Mouse (Mus musculus): ENCODE results near the gene Snap91. TPM values are rescaled to one million over a fixed set of nuclear protein-coding genes. Genes with fewer than 3 reads are reported as not detected.

Gene Snap91
- polyA plus RNA-seq, 1 experiment from 2014 or later: 23.5 TPM

DNA sequence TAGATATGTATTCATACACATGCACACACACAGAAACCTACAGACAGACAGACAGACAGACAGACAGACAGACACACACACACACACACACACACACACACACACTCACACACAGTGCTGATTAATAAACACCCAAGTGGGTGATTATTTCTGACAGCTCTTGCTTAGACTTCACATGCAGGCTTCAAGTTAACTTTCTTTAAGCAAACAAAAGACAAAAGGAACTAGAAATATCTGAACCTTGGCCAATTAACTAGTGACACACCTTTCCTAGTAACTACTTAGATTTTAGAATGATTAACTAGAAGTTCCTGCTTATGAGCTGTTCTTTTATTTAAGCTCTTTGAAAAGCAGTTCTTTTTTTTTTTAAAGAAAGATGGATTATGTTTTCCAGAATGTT lies 146.1 kb downstream of the Snap91 start:
- no peaks in the 10 kb centered on the region for H3K27me3 ChIP-seq (ENCODE audit: control insufficient read depth, insufficient read depth, low read length)
- H3K36me3 ChIP-seq (ENCODE audit: control insufficient read depth, insufficient read depth, low read length): no peaks in the 10 kb centered on the region

GRCm38 (mm10) chr9:86729811-86730210 lies 150.6 kb downstream of the Snap91 start:
- Histone ChIP-seq H3K4me2 (no peak overlapping the region), H3K4me3 (ENCODE audit: low read depth, low read length) (no peak overlapping the region), H3K9ac (ENCODE audit: low read depth, low read length) (no peak overlapping the region), H3K27me3 (ENCODE audit: control insufficient read depth, insufficient read depth, low read length) (no peaks in the 10 kb centered on the region), H3K27ac (ENCODE audit: low read depth, low read length) (no peak overlapping the region), H3K4me1 (ENCODE audit: control insufficient read depth, insufficient read depth, low read length) (peaks cover 2% of the 10 kb centered on the region; the same call in 1 of the 2 replicates), H3K9me3 (replicated peaks; ENCODE audit: control insufficient read depth, low read length) (no peaks in the 10 kb centered on the region), H3K36me3 (ENCODE audit: control insufficient read depth, insufficient read depth, low read length) (no peaks in the 10 kb centered on the region)
- WGBS (ENCODE audit: insufficient replicate concordance): 86% methylated on average over 3 of the region's 3 CpGs
- ATAC-seq (replicated peaks; ENCODE audit: insufficient number of reproducible peaks, low FRiP score, low TSS enrichment): no peak

More for the DNA sequence above, 146.1 kb downstream of the Snap91 start:
- no peak overlapping the region for H3K4me3 ChIP-seq (ENCODE audit: low read depth, low read length)
- ATAC-seq (replicated peaks; ENCODE audit: insufficient number of reproducible peaks, low FRiP score, low TSS enrichment): no peak
- no peak overlapping the region for H3K4me2 ChIP-seq
- H3K4me1 ChIP-seq (ENCODE audit: control insufficient read depth, insufficient read depth, low read length): peaks cover 5% of the 10 kb centered on the region; the same call in 1 of the 2 replicates
- no peak overlapping the region for H3K9ac ChIP-seq (ENCODE audit: low read depth, low read length)
- H3K27ac ChIP-seq (ENCODE audit: low read depth, low read length): no peak overlapping the region
- H3K9me3 ChIP-seq (replicated peaks; ENCODE audit: control insufficient read depth, low read length): no peaks in the 10 kb centered on the region

- Histone ChIP-seq H3K4me2 (no peak overlapping the region), H3K9me3 (replicated peaks; ENCODE audit: control insufficient read depth, low read length) (no peaks in the 10 kb centered on the region), H3K36me3 (ENCODE audit: control insufficient read depth, insufficient read depth, low read length) (no peaks in the 10 kb centered on the region), H3K4me3 (ENCODE audit: low read depth, low read length) (no peak overlapping the region), H3K27ac (ENCODE audit: low read depth, low read length) (no peak overlapping the region), H3K27me3 (ENCODE audit: control insufficient read depth, insufficient read depth, low read length) (no peaks in the 10 kb centered on the region), H3K4me1 (ENCODE audit: control insufficient read depth, insufficient read depth, low read length) (peaks cover 2% of the 10 kb centered on the region; the same call in 1 of the 2 replicates), H3K9ac (ENCODE audit: low read depth, low read length) (no peak overlapping the region)
- ATAC-seq (replicated peaks; ENCODE audit: insufficient number of reproducible peaks, low FRiP score, low TSS enrichment): no peak
- 47% methylated on average over 1 of the region's 1 CpGs for WGBS (ENCODE audit: insufficient replicate concordance)
These were observed 151.4 kb downstream of the Snap91 start for GRCm38 (mm10) chr9:86729084-86729483.

- Histone ChIP-seq H3K4me2 (no peak overlapping the region), H3K36me3 (ENCODE audit: control insufficient read depth, insufficient read depth, low read length) (no peaks in the 10 kb centered on the region), H3K27me3 (ENCODE audit: control insufficient read depth, insufficient read depth, low read length) (no peaks in the 10 kb centered on the region), H3K4me1 (ENCODE audit: control insufficient read depth, insufficient read depth, low read length) (peaks cover 2% of the 10 kb centered on the region; the same call in 1 of the 2 replicates), H3K4me3 (ENCODE audit: low read depth, low read length) (no peak overlapping the region), H3K9me3 (replicated peaks; ENCODE audit: control insufficient read depth, low read length) (no peaks in the 10 kb centered on the region), H3K27ac (ENCODE audit: low read depth, low read length) (no peak overlapping the region), H3K9ac (ENCODE audit: low read depth, low read length) (no peak overlapping the region)
- 65% methylated on average over 10 of the region's 10 CpGs for WGBS (ENCODE audit: insufficient replicate concordance)
- ATAC-seq (replicated peaks; ENCODE audit: insufficient number of reproducible peaks, low FRiP score, low TSS enrichment): no peak
These were observed 152.1 kb downstream of the Snap91 start for GRCm38 (mm10) chr9:86728214-86728814.

GRCm38 (mm10) chr9:86726381-86726720 lies 154.1 kb downstream of the Snap91 start:
- H3K27me3 ChIP-seq (ENCODE audit: control insufficient read depth, insufficient read depth, low read length): no peaks in the 10 kb centered on the region
- 82% methylated on average over 5 of the region's 5 CpGs for WGBS (ENCODE audit: insufficient replicate concordance)
- no peak overlapping the region for H3K4me3 ChIP-seq (ENCODE audit: low read depth, low read length)
- no peaks in the 10 kb centered on the region for H3K9me3 ChIP-seq (replicated peaks; ENCODE audit: control insufficient read depth, low read length)
- H3K4me1 ChIP-seq (ENCODE audit: control insufficient read depth, insufficient read depth, low read length): peaks cover 2% of the 10 kb centered on the region; the same call in 1 of the 2 replicates
- H3K9ac ChIP-seq (ENCODE audit: low read depth, low read length): no peak overlapping the region
- no peak overlapping the region for H3K4me2 ChIP-seq
- no peak for ATAC-seq (replicated peaks; ENCODE audit: insufficient number of reproducible peaks, low FRiP score, low TSS enrichment)
- H3K27ac ChIP-seq (ENCODE audit: low read depth, low read length): no peak overlapping the region
- no peaks in the 10 kb centered on the region for H3K36me3 ChIP-seq (ENCODE audit: control insufficient read depth, insufficient read depth, low read length)

DNA sequence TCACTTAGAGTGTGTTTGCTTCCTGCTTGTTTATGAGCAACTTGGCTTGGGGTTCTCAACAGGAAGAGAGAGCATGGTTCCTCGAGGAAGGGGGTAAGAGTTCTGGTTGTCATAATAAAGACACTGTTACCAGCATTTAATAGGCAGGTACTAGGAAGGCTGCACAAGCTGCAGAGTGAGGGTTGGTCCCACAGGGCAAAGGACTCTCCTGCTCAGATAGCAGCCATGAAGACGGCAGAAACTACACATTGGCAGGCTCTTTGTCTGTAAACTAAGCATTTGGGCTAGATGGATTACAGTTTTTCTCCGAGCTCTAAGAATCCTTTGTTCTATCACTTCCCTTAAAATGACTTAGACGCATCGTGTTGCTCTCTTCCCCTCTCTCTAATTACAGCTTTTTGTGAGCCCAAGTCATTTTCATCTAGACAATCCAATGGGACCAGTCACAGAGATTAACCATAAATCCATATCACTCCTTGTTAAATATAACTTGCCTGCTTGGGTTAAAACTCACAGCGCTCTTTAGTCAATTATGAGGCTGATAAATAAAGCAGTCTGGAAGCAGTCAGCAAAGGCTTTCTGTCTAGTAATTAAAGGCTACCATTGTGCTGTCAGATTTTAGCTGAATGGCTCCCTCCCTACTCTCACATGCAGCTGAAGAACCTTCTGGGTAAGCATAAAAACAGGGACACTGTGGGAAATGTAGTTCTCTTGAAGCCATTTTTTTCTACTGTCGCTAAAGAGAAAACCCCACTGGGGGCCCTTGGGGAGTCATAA lies 154.7 kb downstream of the Snap91 start:
- Histone ChIP-seq H3K9me3 (replicated peaks; ENCODE audit: control insufficient read depth, low read length) (no peaks in the 10 kb centered on the region), H3K4me1 (ENCODE audit: control insufficient read depth, insufficient read depth, low read length) (peaks cover 2% of the 10 kb centered on the region; the same call in 1 of the 2 replicates), H3K4me2 (no peak overlapping the region), H3K9ac (ENCODE audit: low read depth, low read length) (no peak overlapping the region), H3K27ac (ENCODE audit: low read depth, low read length) (no peak overlapping the region), H3K4me3 (ENCODE audit: low read depth, low read length) (no peak overlapping the region), H3K36me3 (ENCODE audit: control insufficient read depth, insufficient read depth, low read length) (no peaks in the 10 kb centered on the region), H3K27me3 (ENCODE audit: control insufficient read depth, insufficient read depth, low read length) (no peaks in the 10 kb centered on the region)
- WGBS (ENCODE audit: insufficient replicate concordance): 63% methylated on average over 7 of the region's 7 CpGs
- ATAC-seq (replicated peaks; ENCODE audit: insufficient number of reproducible peaks, low FRiP score, low TSS enrichment): no peak

DNA sequence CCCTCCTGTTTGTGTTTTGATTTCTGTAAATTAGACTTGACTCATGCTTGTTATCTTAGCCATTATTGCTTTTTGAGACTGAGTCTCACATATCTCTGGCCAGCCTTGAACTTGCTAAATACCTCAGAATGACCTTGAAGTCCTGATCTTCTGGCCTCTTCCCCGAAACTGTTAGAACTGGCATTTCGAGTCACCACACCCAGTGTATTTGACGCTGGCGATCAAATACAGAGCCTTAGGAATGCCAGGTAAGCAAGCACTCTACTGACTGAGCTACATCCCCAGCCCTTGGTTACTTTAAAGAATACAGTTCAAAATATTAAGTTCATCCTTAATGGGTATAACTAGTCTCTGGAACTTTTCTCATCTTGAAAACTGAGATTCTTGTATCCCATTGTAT lies 155.4 kb downstream of the Snap91 start:
- ATAC-seq (replicated peaks; ENCODE audit: insufficient number of reproducible peaks, low FRiP score, low TSS enrichment): no peak

DNA sequence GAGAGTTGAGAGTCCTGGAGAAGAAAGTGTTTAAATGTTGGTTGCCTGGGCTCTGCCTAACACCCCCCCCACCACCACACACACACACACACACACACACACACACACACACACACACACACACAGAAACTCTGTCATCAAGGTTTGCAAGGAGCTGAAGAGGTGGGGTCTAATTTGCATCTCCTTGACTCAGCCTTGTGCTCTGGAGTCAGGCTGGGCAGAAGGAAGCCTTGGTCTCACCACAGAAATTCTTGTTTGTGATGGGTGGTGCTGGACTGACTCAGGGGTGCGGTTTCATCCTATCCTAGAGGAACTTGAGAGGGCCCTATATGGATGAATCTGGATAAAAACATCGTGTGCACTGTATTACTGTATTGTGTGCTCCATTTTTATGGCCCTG lies 159.7 kb downstream of the Snap91 start:
- H3K9me3 ChIP-seq (replicated peaks; ENCODE audit: control insufficient read depth, low read length): no peaks in the 10 kb centered on the region
- WGBS (ENCODE audit: insufficient replicate concordance): 83% methylated on average over 2 of the region's 2 CpGs
- ATAC-seq (replicated peaks; ENCODE audit: insufficient number of reproducible peaks, low FRiP score, low TSS enrichment): no peak
- no peaks in the 10 kb centered on the region for H3K36me3 ChIP-seq (ENCODE audit: control insufficient read depth, insufficient read depth, low read length)
- no peak overlapping the region for H3K9ac ChIP-seq (ENCODE audit: low read depth, low read length)
- no peak overlapping the region for H3K27ac ChIP-seq (ENCODE audit: low read depth, low read length)
- H3K27me3 ChIP-seq (ENCODE audit: control insufficient read depth, insufficient read depth, low read length): no peaks in the 10 kb centered on the region
- H3K4me2 ChIP-seq: no peak overlapping the region
- H3K4me3 ChIP-seq (ENCODE audit: low read depth, low read length): no peak overlapping the region
- peaks cover 9% of the 10 kb centered on the region; the same call in 1 of the 2 replicates for H3K4me1 ChIP-seq (ENCODE audit: control insufficient read depth, insufficient read depth, low read length)

More for the DNA sequence above, 155.4 kb downstream of the Snap91 start:
- Histone ChIP-seq H3K36me3 (ENCODE audit: control insufficient read depth, insufficient read depth, low read length) (no peaks in the 10 kb centered on the region), H3K27me3 (ENCODE audit: control insufficient read depth, insufficient read depth, low read length) (no peaks in the 10 kb centered on the region), H3K9me3 (replicated peaks; ENCODE audit: control insufficient read depth, low read length) (no peaks in the 10 kb centered on the region), H3K4me1 (ENCODE audit: control insufficient read depth, insufficient read depth, low read length) (peaks cover 2% of the 10 kb centered on the region; the same call in 1 of the 2 replicates), H3K9ac (ENCODE audit: low read depth, low read length) (no peak overlapping the region), H3K4me2 (no peak overlapping the region), H3K27ac (ENCODE audit: low read depth, low read length) (no peak overlapping the region), H3K4me3 (ENCODE audit: low read depth, low read length) (no peak overlapping the region)
- WGBS (ENCODE audit: insufficient replicate concordance): 72% methylated on average over 4 of the region's 4 CpGs
